Mouse (Mus musculus): ENCODE data around the gene Arl9. TPM values are rescaled to one million over a fixed set of nuclear protein-coding genes. Genes with fewer than 3 reads are reported as not detected.
"Not testable (repeated sequence)": the region's sequence is repeated elsewhere in the genome, so short reads cannot be mapped to it uniquely, and the experiment has no call there.

Arl9 gene
- total RNA-seq, 2 experiments from 2014 or later = not detected

DNA sequence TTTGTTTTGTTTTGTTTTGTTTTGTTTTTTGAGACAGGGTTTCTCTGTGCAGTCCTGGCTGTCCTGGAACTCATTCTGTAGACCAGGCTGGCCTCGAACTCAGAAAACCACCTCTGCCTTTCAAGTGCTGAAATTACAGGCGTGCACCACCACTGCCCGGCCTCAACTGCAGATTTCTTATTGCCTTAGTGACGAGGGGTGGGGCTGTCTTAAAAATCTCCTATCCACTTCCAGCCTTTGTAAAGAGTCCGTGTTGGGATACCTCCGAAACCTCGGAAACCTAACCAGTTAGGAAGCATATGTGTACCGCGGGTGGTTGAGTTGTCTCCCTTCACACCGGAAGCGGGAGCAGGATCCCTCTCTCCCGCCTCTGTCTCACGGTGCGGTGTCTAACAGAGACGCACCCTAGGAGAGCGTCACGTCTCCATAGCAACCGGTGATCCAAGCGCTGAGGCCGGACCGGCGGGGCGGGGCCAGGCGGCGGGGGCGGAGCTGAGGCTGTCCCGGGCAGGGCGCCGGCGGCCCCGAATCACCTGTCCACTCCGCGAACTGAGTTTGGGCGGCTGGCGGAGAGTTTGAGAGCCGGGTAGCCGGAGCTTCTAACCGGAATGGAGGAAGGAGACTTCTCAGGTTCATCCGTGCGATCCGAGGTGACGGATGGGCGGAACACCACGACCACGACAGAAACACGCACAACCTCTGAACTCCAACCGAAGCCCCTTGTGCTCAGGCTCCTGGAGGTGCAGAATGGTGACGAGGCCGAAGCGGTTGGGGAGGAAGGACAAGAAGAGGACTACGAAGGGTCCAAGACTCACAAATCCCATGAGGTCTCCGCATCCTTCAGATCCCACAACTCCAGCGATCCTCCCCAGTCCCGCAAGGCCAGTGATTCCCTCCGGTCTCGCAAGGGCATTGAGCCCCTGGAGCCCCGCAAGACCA lies 12.0 kb downstream of the Arl9 start, which contains the start of gene Thegl:
Gene Thegl (plus strand): TSS at position 480 of the 939 bp plus-strand sequence.
- peak; percentile 75 to 79 for DNase-seq
- intact Hi-C loops (cut with DNase I) = no loop called here

DNA sequence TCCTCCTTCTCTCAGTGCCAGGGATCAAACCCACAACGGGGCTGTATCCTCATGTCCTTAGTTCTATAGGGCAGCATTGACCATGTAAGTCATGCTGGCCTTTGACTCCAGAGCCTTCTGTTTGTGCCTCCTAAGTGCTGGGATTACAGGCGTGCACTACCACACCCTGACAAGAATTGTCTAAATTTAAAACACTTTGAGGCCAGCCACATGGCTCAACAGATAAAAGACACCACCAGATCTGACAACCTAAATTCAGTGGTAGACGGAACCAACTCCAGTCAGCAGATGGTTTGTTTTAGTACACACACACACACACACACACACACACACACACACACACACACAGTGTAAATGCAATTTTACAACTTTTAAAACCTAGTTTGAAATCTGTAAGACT lies 24.2 kb downstream of the Arl9 start:
- DNase-seq = no peak
- intact Hi-C loops (cut with DNase I) = loop anchor here (2.0 kb wide), 1 partner anchor 189 kb away; no protein-coding TSS in a partner anchor

DNA sequence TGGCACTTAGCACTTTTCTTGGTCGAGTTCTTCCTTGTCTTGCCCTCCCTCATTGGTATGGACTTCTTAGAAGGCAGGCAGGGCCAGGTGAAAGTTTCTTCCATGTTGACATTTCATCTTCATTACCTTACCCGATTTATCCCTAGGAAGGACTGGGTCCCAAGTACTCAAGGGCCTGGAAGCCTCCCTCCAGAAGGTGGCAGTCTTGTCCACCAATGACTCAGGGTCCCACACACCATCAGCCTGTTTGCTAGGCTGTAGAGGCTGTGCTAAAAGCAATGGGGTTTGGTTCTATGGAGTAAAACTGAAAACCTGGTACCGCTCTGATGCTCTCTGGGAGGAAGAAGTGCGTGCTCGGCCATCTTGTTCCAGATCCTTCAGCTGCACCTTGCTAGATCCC lies 25.9 kb downstream of the Arl9 start:
- intact Hi-C loops (cut with DNase I) = loop anchor here (1.0 to 2.0 kb wide), 2 partner anchors 141 to 187 kb away; no protein-coding TSS in a partner anchor
- DNase-seq = peak; percentile 57 to 71

DNA sequence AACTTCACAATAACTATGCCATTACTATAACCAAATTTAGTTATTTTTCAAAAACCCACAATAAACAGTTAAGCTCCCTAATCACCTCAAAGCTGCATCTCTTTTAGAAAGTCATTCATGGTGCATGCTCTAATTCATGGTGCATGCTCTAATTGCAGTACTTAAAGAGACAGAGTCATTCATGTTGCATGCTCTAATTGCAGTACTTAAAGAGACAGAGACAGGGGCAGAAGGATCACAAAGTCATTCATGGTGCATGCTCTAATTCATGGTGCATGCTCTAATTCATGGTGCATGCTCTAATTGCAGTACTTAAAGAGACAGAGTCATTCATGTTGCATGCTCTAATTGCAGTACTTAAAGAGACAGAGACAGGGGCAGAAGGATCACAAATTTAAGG lies 31.2 kb downstream of the Arl9 start:
- intact Hi-C loops (cut with DNase I); DNase-seq: not testable (repeated sequence)

GRCm38 (mm10) chr5:77038451-77038850 lies 34.6 kb downstream of the Arl9 start:
- no peak for DNase-seq
- intact Hi-C loops (cut with DNase I) = no loop called here

DNA sequence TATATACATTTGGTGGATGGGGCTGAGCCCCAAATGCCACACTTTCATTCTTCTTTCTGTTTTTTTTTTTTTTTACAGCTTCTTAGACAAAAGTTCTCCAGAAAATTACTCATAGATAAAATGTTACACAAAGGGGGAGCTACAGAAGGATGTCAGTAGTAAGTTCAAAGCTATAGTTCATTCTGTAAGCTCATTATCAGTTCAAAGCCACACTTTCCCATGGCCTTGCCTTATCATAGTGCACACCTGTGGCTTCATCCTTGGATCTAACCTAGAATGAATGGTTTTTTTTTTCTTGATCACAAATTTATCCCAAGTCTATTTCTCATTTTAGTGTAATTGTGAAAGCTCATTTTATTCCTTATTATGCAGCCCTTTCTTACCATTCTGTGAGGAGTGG lies 35.5 kb downstream of the Arl9 start:
- intact Hi-C loops (cut with DNase I) = no loop called here
- DNase-seq = no peak

DNA sequence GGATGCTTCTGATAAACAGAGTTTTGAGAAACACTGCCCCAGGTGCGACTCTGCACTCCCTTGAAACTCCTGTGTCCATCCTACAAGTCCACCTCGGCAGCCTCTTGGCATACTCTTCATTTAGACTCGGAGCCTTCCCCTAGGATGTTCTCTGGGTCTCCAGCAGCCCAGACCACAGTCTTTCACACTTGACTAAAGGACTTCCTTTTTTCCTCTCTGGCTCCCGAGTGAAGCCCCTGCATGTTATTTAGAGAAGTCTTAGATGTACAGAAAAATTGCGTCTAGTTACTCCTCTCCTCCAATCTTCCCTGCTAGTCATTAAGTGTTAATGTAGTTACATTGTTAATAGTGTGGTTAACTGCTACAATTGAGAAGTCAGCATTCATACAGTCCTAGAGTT lies 40.5 kb downstream of the Arl9 start:
- DNase-seq = no peak
- intact Hi-C loops (cut with DNase I) = no loop called here

DNA sequence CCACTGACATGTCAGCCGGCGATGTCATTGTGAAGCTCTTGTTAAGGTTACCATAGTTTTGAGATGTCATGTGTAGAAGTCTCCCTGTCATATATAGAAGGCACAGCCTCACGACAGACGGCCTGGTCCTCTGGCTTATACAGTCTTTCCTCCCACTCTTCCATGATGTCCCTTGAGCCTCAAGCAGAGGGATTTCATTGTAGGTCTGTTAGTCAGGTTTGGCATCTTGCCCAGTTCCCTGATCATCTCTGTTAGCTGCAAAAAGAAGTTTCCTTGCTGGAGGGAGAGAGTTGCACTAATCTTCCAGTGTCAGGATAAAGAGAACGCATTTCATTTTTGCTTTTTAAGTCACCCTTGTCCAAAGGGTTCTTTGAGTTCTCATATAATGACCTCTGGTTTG lies 48.8 kb downstream of the Arl9 start:
- no peak for DNase-seq
- intact Hi-C loops (cut with DNase I) = no loop called here

GRCm38 (mm10) chr5:77056881-77057440 lies 53.1 kb downstream of the Arl9 start:
- intact Hi-C loops (cut with DNase I) = no loop called here
- no peak for DNase-seq

Other genes with a start within 250 kb of the Arl9 start
- gene Aasdh, start 98.5 kb upstream of the Arl9 start, total RNA-seq (2021) = 10 to 100 TPM; 10.1 to 14.4 TPM
- gene Paics, start 52.7 kb upstream of the Arl9 start, total RNA-seq (2021) = 100 to 1,000 TPM; 166 to 168 TPM
- 10 to 100 TPM; 14.6 to 15.9 TPM for gene Ppat, start 52.5 kb upstream of the Arl9 start, total RNA-seq (2021)
- gene Srp72, start 29.4 kb upstream of the Arl9 start, total RNA-seq (2021) = 10 to 100 TPM; 74.0 to 75.6 TPM
- gene Thegl, start 12.0 kb downstream of the Arl9 start, total RNA-seq (2021) = not detected
- gene Hopx, start 111.1 kb downstream of the Arl9 start, total RNA-seq (2021) = 100 to 1,000 TPM; 498 to 553 TPM
- under 1 TPM in 1 of 2 experiments, not detected in 1; 0.45 TPM for gene Spink2, start 207.4 kb downstream of the Arl9 start, total RNA-seq (2021)